Mouse (Mus musculus) lung, adult 2 months (tissue): ENCODE measurements at regions not wholly inside any gene's neighbourhood (a gene's known extent, or its start where the extent isn't known, plus 50 kb on each side); places are given as distances from the start of the nearest gene placed in this dataset.

Experiments used
- DNase-seq: peaks from one replicate; pipeline ENCODE4 v3.0.0; 2022
- H3K4me1 ChIP-seq: fragments of 200-500 bp; 2 replicates; pipeline ENCODE4 v1.6.1; 2011; ENCODE audit warnings: low read length; ENCODE audit not compliant: control insufficient read depth, insufficient read depth
- H3K4me3 ChIP-seq: fragments of 200-500 bp; replicated peaks from 2 replicates; pipeline ENCODE3; 2011; ENCODE audit warnings: low read depth, mild to moderate bottlenecking, control low read depth, low read length; ENCODE audit errors: extremely low read depth
- CTCF ChIP-seq: fragments of 200-500 bp; IDR thresholded peaks from 2 replicates; pipeline ENCODE4 v1.5.1; 2011; ENCODE audit warnings: mild to moderate bottlenecking, low read length, control low read depth; ENCODE audit not compliant: insufficient read depth
- POLR2A ChIP-seq: fragments of 200-500 bp; IDR thresholded peaks from 2 replicates; pipeline ENCODE4 v1.6.1; 2011; ENCODE audit warnings: low read depth, mild to moderate bottlenecking, control low read depth, low read length, borderline replicate concordance; ENCODE audit errors: extremely low read depth
- WGBS: fragments of 180-500 bp; shearing (Covaris S2); methylation state at CpG from one replicate; pipeline ENCODE4 v1.1.7; 2018; 5-methylcytosine and 5-hydroxymethylcytosine counted together

GRCm38 (mm10) chr11:112552838-112553237 is 229.2 kb upstream of the Sox9 start:
- Histone ChIP-seq H3K4me3 (no peak overlapping the region), H3K4me1 (no peaks in the 10 kb centered on the region; the same call in 1 of the 2 replicates)
- 76% methylated on average over 6 of the region's 6 CpGs for WGBS
- TF ChIP-seq CTCF, result no peak
- TF ChIP-seq POLR2A, result no peak
- DNase-seq, result no peak

GRCm38 (mm10) chr11:112563027-112563426 is 219.0 kb upstream of the Sox9 start:
- H3K4me3 ChIP-seq, result no peak overlapping the region
- TF ChIP-seq POLR2A (no peak), CTCF (no peak)
- no peak for DNase-seq
- 85% methylated on average over 9 of the region's 9 CpGs for WGBS
- H3K4me1 ChIP-seq, result no peaks in the 10 kb centered on the region

- Histone ChIP-seq H3K4me1 (no peaks in the 10 kb centered on the region), H3K4me3 (no peak overlapping the region)
- TF ChIP-seq CTCF (no peak), POLR2A (no peak)
- WGBS, result 65% methylated on average over 1 of the region's 1 CpGs
- DNase-seq, result no peak
Measured at GRCm38 (mm10) chr11:112564706-112565215, 217.3 kb upstream of the Sox9 start.

- Histone ChIP-seq H3K4me1 (no peaks in the 10 kb centered on the region), H3K4me3 (no peak overlapping the region)
- WGBS, result 82% methylated on average over 3 of the region's 3 CpGs
- DNase-seq, result no peak
- TF ChIP-seq CTCF (no peak), POLR2A (no peak)
Measured at GRCm38 (mm10) chr11:112566071-112566470, 216.0 kb upstream of the Sox9 start.

GRCm38 (mm10) chr11:112587386-112587785 is 194.6 kb upstream of the Sox9 start:
- no peaks in the 10 kb centered on the region for H3K4me1 ChIP-seq
- TF ChIP-seq CTCF, result no peak
- no peak for TF ChIP-seq POLR2A
- no peak overlapping the region for H3K4me3 ChIP-seq
- DNase-seq, result no peak

GRCm38 (mm10) chr11:112588088-112588487 is 193.9 kb upstream of the Sox9 start:
- WGBS, result 52% methylated on average over 11 of the region's 11 CpGs
- H3K4me3 ChIP-seq, result no peak overlapping the region
- no peak for DNase-seq
- TF ChIP-seq CTCF, result no peak
- no peak for TF ChIP-seq POLR2A
- no peaks in the 10 kb centered on the region for H3K4me1 ChIP-seq

GRCm38 (mm10) chr11:112590214-112590613 is 191.8 kb upstream of the Sox9 start:
- no peak for TF ChIP-seq CTCF
- TF ChIP-seq POLR2A, result no peak
- WGBS, result 71% methylated on average over 7 of the region's 7 CpGs
- H3K4me3 ChIP-seq, result no peak overlapping the region
- no peaks in the 10 kb centered on the region for H3K4me1 ChIP-seq
- DNase-seq, result no peak

- H3K4me3 ChIP-seq, result no peak overlapping the region
- DNase-seq, result no peak
- TF ChIP-seq POLR2A (no peak), CTCF (no peak)
- no peaks in the 10 kb centered on the region for H3K4me1 ChIP-seq
- WGBS, result 67% methylated on average over 6 of the region's 6 CpGs
Measured at GRCm38 (mm10) chr11:112592411-112593020, 189.5 kb upstream of the Sox9 start.

- TF ChIP-seq CTCF (no peak), POLR2A (no peak)
- Histone ChIP-seq H3K4me1 (no peaks in the 10 kb centered on the region), H3K4me3 (no peak overlapping the region)
- WGBS, result 57% methylated on average over 10 of the region's 10 CpGs
- DNase-seq, result no peak
Measured at GRCm38 (mm10) chr11:112593821-112594220, 188.2 kb upstream of the Sox9 start.

GRCm38 (mm10) chr11:112607359-112607758 is 174.7 kb upstream of the Sox9 start:
- DNase-seq, result no peak
- Histone ChIP-seq H3K4me1 (no peaks in the 10 kb centered on the region), H3K4me3 (no peak overlapping the region)
- WGBS, result 71% methylated on average over 1 of the region's 1 CpGs
- TF ChIP-seq POLR2A (no peak), CTCF (no peak)
